Mouse (Mus musculus) urinary bladder, postnatal 10 days (tissue): Measurements from ENCODE around the gene Cdkn1b.

Experiments used
- DNase-seq: peaks from one replicate; pipeline ENCODE4 v3.0.0; 2022; ENCODE audit warnings: low spot score

Gene Cdkn1b

DNA sequence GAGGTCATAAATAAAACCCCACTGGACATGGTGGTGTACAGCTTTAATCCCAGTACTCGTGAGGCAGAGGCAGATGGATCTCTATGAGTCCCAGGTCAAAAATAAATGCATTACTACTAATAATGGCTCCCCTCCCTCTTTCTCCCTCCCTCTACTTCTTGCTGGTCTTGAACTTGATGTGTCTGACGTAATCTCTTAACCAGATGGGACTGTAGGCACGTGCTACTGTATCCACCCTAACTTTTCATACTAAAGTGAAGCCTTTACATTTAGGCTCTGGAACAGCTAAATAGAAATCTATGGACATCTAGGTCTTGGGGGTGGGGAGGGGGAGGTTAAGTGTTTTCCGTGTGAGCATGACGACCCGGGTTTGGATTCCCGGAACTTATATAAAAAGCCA, 10.2 kb downstream of the Cdkn1b start:
- DNase-seq, result no peak

DNA sequence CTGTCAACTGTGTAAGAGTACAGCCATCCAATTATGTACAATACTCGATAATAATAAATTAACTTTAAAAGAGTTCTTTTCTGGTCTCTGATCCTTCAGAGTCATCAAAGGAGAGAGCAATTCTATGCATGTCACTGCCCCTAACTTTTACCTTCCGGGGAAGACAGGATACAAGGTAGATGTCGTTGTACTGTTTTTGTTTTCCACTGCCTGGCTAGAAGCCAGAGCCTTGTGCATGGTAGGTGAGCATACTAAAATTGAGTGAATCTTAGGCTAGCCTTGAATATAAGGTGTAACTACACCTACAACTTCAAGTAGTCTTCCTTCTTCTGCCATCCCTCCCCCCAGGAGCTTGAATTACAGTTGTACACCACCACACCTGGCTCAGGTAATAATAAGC, 10.9 kb downstream of the Cdkn1b start:
- no peak for DNase-seq

DNA sequence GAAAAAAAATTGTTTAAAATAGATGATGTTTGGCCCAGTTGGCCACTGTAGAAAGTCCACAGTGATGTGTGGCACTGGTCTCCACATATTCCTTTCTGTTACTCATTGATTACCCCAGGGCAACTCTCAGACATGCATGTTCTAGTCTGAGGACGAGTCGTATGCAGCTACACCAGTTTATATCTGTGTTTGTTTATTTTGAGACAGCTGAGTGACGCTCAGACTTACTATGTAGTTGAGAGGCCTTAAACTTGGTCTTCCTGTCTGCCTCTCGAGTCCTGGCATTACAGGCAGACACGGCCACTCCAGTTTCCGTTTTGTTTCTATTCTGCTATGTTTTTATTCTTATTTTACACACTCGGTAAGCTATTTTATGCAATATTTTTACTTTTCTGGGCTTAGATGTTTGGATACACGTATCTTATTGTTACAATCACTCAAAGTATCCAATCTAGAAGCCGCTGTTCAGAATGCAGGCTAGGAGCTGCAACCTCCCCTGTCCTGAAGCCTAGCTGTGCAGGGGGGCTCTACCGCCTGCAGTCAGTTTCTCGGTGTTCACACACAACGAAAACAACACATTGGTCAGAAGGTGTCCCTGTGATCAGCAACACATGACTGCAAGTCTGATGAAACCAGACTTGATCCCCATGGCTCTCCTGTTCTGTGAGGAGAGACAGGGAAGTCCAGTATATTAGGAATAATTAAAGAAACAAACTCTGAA, 12.4 kb downstream of the Cdkn1b start:
- no peak for DNase-seq

- DNase-seq, result no peak
Measured at GRCm38 (mm10) chr6:134933207-134933558, 13.0 kb downstream of the Cdkn1b start.

- no peak for DNase-seq
Measured at GRCm38 (mm10) chr6:134934305-134934704, 14.1 kb downstream of the Cdkn1b start.

DNA sequence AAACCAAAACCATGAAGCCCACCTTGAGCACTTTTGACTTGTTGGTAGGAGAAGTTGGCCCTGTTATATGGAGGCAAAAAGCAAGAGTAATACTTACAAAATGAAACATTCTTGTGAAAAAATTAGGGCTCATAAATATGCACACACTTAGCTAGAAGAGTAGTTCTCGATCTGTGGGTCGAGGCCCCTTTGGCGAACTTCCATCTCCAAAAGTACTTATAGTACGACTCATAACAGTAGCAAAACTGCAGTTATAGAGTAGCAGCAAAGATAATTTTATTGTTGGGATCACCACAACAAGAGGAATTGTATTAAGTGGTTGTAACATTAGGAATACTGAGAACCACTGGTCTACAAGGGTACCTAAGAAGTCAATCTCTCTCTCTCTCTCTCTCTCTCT, 19.6 kb downstream of the Cdkn1b start:
- no peak for DNase-seq

- no peak for DNase-seq
Measured at GRCm38 (mm10) chr6:134943759-134944407, 23.7 kb downstream of the Cdkn1b start.

DNA sequence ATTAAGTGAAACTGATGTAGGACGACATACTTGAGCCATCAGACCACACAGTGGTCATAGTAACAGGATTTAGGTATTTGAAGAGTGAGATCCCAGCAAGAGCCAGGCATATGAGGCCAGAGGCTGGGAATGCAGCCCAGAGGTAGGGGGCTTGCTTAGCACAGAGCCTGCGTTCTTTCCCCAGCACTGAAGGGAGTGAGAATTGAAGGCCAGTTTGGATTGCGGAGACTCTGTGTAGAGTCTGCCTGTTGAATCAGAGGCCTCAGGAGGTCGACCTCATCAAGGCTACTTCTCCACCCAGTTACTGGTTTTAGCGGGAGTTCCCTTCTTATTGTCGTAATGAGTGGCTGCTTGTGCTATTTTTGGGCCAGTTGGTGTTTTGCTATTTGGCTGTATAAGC, 25.9 kb downstream of the Cdkn1b start:
- DNase-seq, result no peak

GRCm38 (mm10) chr6:134946858-134947257, 26.7 kb downstream of the Cdkn1b start:
- no peak for DNase-seq

- DNase-seq, result no peak
Measured at GRCm38 (mm10) chr6:134947311-134948087, 27.3 kb downstream of the Cdkn1b start.

GRCm38 (mm10) chr6:134948522-134949061, 28.4 kb downstream of the Cdkn1b start:
- DNase-seq, result no peak

- no peak for DNase-seq
Measured at GRCm38 (mm10) chr6:134949241-134949640, 29.0 kb downstream of the Cdkn1b start.

DNA sequence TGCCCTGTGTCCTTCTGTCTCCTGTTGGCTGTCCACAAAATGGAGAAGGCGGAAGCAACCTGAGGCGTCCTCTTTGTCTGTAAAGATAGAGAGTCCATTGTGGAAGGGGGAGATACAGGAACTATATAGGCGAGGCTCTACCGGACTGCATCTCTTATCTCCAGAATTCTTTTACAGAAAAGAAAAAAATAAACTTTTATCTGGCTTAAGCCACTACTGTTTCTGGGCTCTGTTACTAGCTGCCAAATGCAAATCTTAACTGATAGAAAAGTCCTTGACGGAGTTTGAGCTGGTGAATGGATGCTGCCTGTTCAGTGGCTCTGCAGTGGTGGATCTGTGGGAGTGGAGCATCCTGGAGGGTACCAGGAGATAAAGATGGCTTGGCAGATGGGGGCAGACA, 31.2 kb downstream of the Cdkn1b start:
- no peak for DNase-seq

- no peak for DNase-seq
Measured at GRCm38 (mm10) chr6:134953976-134954375, 33.8 kb downstream of the Cdkn1b start.

DNA sequence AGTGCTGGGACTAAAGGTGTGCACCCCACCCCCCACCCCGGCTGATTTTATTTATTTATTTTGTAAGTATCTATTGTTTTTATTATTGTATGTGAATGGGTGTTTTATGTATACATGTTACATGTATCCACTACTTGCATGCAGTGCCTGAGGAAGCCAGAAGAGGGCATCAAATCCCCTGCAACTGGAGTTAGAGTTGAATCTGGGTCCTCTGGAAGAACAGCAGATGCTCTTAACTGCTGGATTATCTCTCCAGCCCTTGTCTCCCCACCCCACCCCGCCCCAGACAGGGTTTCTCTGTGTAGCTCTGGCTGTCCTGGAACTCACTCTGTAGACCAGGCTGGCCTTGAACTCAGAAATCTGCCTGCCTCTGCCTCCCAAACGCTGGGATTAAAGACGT, 36.2 kb downstream of the Cdkn1b start:
- DNase-seq, result no peak

DNA sequence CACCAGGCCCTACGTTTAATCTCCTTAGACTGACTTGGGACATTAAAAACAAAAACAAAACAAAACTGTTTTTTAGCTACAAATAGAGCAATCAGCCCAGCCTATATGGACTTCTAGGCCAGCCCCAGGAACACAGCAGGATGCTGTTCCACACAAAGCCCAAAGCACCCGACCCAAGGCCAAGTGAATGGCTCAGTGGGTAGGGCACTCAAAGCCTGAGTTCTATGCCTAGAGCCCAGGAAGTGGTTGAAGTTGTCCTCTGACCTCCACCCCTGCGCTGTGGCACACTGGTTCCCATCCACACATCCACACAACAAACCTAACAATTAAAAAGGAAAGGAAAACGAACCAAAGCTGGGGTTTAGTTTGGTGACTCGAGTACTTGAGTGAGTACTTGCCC, 41.1 kb downstream of the Cdkn1b start:
- no peak for DNase-seq

GRCm38 (mm10) chr6:134961858-134962517, 41.8 kb downstream of the Cdkn1b start:
- DNase-seq, result no peak

- DNase-seq, result no peak
Measured at GRCm38 (mm10) chr6:134962518-134962893, 42.3 kb downstream of the Cdkn1b start.

DNA sequence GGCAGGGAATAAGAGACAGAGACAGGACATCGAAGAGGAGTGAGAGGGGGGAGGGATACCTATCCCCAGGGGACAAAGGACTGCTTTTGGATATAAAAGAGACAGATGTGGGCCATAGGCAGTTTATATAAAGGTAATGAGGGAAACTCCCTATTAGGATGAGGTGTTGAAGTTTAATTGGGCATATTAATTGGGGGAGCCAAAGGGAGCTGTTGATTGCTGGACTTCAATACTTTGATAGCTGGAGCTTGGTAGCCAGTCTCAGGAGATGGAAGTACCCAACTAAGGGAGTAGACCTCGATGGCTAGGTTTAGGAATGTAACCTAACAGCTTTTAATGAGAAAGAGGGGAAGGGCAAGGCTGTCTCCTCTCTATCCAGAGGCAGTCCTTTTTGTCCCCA, 43.7 kb downstream of the Cdkn1b start:
- no peak for DNase-seq

GRCm38 (mm10) chr6:134966681-134967080, 46.5 kb downstream of the Cdkn1b start:
- no peak for DNase-seq

- no peak for DNase-seq
Measured at GRCm38 (mm10) chr6:134968326-134968725, 48.1 kb downstream of the Cdkn1b start.

DNA sequence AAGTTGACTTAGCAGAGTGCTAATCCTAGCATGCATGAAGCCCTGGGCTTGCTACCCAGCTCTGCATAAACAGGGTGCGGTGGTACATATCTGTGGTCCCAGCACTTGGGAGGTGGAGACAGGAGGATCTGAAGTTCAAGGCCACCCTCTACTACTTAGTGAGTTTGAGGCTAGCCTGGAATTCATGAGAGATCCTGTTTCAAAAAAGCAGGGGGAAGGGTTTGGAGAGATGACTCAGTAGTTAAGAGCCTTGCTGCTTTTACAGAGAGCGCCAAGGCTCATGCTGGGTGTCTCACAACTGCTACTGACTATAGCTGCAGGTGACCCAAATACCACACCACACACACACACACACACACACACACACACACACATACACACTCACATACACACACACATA, 49.3 kb downstream of the Cdkn1b start:
- no peak for DNase-seq
